Mouse (Mus musculus): Measurements from ENCODE around the gene Arl6ip5. TPM values are rescaled to one million over a fixed set of nuclear protein-coding genes. Genes with fewer than 3 reads are reported as not detected.
A peak's percentile ranks its signal among the peaks of the same experiment; 100 is the strongest.

The Arl6ip5 gene
- polyA plus RNA-seq, 1 experiment from 2014 or later = 68.2 TPM

DNA sequence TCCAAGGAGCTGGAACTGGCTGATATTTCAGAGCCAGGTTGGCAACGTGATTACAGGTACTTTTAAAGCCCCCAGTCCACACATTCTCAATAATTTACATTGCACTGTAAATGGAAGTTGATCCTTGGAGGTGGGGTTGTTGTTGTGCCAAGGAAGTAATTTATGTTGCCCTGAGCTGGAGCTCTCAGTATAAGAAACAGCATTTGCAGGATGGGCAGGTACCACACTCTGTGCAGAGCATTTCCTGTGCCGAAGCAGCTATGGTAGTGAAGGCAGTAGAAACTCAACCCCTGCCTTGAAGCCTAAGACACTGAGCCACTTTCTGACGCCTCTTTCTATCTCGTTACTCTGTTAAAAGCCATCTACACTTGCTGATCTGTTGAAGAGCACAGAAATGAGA lies 65.3 kb downstream of the Arl6ip5 start:
- Histone ChIP-seq H3K27me3 (ENCODE audit: control insufficient read depth, insufficient read depth, low read depth, low read length) (no peaks in the 10 kb centered on the region), H3K4me1 (replicated peaks; ENCODE audit: control insufficient read depth, insufficient read depth, low read length) (peaks cover 12% of the 10 kb centered on the region), H3K9ac (ENCODE audit: low read length) (no peak overlapping the region), H3K36me3 (ENCODE audit: control insufficient read depth, insufficient read depth, low read length) (no peaks in the 10 kb centered on the region), H3K4me3 (ENCODE audit: low read length) (no peak overlapping the region), H3K4me2 (ENCODE audit: low read depth, low read length) (no peak overlapping the region), H3K9me3 (ENCODE audit: control insufficient read depth, low read length) (no peaks in the 10 kb centered on the region), H3K27ac (ENCODE audit: low read length) (no peak overlapping the region)
- 51% methylated on average over 4 of the region's 4 CpGs for WGBS
- no peak for ATAC-seq (ENCODE audit: low read depth)

DNA sequence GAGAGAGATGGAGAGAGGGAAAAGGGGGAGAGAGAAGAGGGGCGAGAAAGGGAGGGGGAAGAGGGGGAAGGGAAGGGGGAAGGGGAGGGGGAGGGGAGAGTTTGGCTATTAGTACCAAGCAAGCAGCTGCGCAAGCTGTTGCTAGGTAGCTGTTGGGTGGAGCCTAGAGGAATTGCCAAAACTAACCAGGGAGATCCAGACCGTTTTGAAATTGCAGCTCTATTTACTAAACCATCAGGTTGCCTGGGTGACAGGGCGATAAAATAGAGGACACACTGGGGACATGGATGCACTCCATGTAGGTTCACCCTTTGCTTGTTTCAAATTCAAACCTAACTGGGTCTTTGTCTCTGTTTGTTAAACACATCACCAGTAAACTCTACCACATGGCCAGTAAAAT lies 65.9 kb downstream of the Arl6ip5 start:
- Histone ChIP-seq H3K27ac (ENCODE audit: low read length) (no peak overlapping the region), H3K4me1 (replicated peaks; ENCODE audit: control insufficient read depth, insufficient read depth, low read length) (peaks cover 12% of the 10 kb centered on the region), H3K27me3 (ENCODE audit: control insufficient read depth, insufficient read depth, low read depth, low read length) (no peaks in the 10 kb centered on the region), H3K9ac (ENCODE audit: low read length) (no peak overlapping the region), H3K4me3 (ENCODE audit: low read length) (no peak overlapping the region), H3K9me3 (ENCODE audit: control insufficient read depth, low read length) (no peaks in the 10 kb centered on the region), H3K4me2 (ENCODE audit: low read depth, low read length) (no peak overlapping the region), H3K36me3 (ENCODE audit: control insufficient read depth, insufficient read depth, low read length) (no peaks in the 10 kb centered on the region)
- WGBS = 40% methylated on average over 4 of the region's 4 CpGs
- no peak for ATAC-seq (ENCODE audit: low read depth)

DNA sequence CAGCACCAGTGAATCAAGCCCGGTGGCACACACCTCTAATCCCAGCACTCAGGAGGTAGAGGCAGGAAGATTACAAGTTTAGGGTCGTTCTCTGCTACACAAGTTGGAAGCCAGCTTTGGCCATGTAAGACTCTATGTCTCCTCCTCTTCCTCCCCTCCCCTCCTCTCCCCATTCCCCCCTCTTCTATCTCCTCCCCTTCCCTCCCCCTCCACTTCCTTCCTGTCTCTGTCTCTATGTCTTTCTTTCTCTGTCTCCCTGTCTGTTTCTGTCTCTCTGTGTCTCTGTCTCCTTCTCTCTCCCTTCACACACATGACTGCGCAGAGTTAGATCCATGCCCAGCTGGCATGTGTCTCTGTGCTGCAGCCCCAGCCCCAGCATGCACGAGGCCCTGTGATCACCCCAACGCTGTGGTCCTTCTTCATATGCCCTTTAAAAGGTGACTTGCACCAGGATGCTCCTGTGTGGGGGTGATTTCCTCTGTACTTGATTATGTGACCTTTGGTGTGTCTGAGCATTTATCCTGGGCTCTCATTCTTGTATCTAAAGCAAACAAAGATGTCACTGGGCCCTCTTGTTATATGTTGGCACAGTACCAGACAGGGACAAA lies 66.5 kb downstream of the Arl6ip5 start:
- Histone ChIP-seq H3K27ac (ENCODE audit: low read length) (no peak overlapping the region), H3K36me3 (ENCODE audit: control insufficient read depth, insufficient read depth, low read length) (no peaks in the 10 kb centered on the region), H3K4me3 (ENCODE audit: low read length) (no peak overlapping the region), H3K4me1 (replicated peaks; ENCODE audit: control insufficient read depth, insufficient read depth, low read length) (peaks cover 12% of the 10 kb centered on the region), H3K27me3 (ENCODE audit: control insufficient read depth, insufficient read depth, low read depth, low read length) (no peaks in the 10 kb centered on the region), H3K9ac (ENCODE audit: low read length) (no peak overlapping the region), H3K4me2 (ENCODE audit: low read depth, low read length) (no peak overlapping the region), H3K9me3 (ENCODE audit: control insufficient read depth, low read length) (no peaks in the 10 kb centered on the region)
- no peak for ATAC-seq (ENCODE audit: low read depth)
- 54% methylated on average over 5 of the region's 5 CpGs for WGBS

DNA sequence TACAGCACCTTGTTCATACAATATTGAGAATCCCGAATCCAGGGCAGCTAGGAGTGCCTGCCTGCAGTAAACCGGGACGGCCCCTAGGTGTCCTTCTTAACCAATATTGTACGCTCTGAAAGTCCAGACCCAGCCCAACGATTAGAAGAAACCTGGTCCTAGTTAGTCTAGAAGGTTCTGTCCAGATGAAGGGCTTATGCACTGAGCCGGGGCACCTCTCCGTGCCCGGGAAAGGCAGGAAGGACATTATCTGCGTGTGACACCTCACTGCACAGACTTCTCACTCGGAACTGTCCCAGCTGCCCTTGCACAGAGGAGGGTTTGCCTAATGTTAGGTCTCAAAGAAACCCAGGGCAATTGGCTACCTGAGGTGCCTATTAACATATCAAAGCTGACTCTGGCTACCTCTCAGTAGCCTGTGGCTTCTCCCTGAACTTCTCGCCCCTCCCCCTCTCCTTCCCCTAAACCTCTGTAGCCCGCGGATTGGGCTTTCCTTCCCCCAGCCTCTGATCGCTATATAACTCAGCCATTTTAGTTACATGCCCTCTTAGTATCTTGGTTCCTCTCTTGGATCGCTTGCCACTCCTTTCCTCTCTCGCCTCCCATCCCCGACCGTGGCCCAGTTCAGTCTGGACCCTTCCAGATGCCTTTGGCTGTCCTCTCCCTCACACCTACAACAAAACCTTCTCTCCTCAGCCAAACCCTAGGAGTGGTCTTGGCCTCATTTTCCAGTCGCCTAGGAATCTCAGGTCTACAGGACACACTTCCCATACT lies 67.7 kb downstream of the Arl6ip5 start:
- H3K9ac ChIP-seq (ENCODE audit: low read length) = peak overlapping the region; percentile 52
- no peaks in the 10 kb centered on the region for H3K9me3 ChIP-seq (ENCODE audit: control insufficient read depth, low read length)
- H3K27ac ChIP-seq (ENCODE audit: low read length) = peak overlapping the region; percentile 43
- peak overlapping the region; percentile 33 for H3K4me3 ChIP-seq (ENCODE audit: low read length)
- peak; percentile 74 for ATAC-seq (ENCODE audit: low read depth)
- H3K4me1 ChIP-seq (replicated peaks; ENCODE audit: control insufficient read depth, insufficient read depth, low read length) = peaks cover 12% of the 10 kb centered on the region
- peak overlapping the region; percentile 58 for H3K4me2 ChIP-seq (ENCODE audit: low read depth, low read length)
- 4% methylated on average over 19 of the region's 19 CpGs for WGBS
- no peaks in the 10 kb centered on the region for H3K27me3 ChIP-seq (ENCODE audit: control insufficient read depth, insufficient read depth, low read depth, low read length)
- H3K36me3 ChIP-seq (ENCODE audit: control insufficient read depth, insufficient read depth, low read length) = no peaks in the 10 kb centered on the region

DNA sequence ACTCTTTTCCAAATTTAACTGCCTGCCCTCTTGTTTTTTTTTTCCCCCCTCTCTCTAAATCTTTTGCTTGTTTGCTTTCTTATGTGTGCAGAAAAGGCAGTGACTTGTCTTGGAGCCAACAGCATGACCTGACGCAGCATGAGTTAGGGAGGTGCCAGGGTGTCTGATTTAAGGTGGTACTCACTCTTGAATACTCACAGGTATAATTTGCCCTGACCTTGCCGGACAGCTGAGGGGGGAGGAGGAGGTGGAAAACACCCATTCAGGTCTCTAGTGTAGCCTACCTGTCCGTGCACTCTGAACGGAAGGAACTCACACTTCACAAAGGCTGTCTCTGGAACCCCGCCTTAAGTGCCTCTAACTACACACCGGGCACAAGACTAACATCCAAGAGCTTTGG lies 68.4 kb downstream of the Arl6ip5 start:
- Histone ChIP-seq H3K9ac (ENCODE audit: low read length) (no peak overlapping the region), H3K4me3 (ENCODE audit: low read length) (no peak overlapping the region), H3K27ac (ENCODE audit: low read length) (peak overlapping the region; percentile 32), H3K36me3 (ENCODE audit: control insufficient read depth, insufficient read depth, low read length) (no peaks in the 10 kb centered on the region), H3K27me3 (ENCODE audit: control insufficient read depth, insufficient read depth, low read depth, low read length) (no peaks in the 10 kb centered on the region), H3K9me3 (ENCODE audit: control insufficient read depth, low read length) (no peaks in the 10 kb centered on the region), H3K4me2 (ENCODE audit: low read depth, low read length) (no peak overlapping the region), H3K4me1 (replicated peaks; ENCODE audit: control insufficient read depth, insufficient read depth, low read length) (peaks cover 12% of the 10 kb centered on the region)
- WGBS = 42% methylated on average over 6 of the region's 6 CpGs
- ATAC-seq (ENCODE audit: low read depth) = no peak

Other genes starting within 250 kb of the Arl6ip5 start
- 0.59 and 0.64 TPM in 2 replicates for gene Fam19a4, start 150.3 kb upstream of the Arl6ip5 start, polyA plus RNA-seq (2015; fragmentation: Nextera tagmentation; extraction: Ambion mirVana)
- gene Eogt, start 61.5 kb upstream of the Arl6ip5 start, polyA plus RNA-seq (2015; fragmentation: Nextera tagmentation; extraction: Ambion mirVana) = 25.8 and 27.8 TPM in 2 replicates
- gene Tmf1, start 31.6 kb upstream of the Arl6ip5 start, polyA plus RNA-seq (2015; fragmentation: Nextera tagmentation; extraction: Ambion mirVana) = 30.8 and 36.9 TPM in 2 replicates
- 70.9 and 76.0 TPM in 2 replicates for gene Uba3, start 5.0 kb upstream of the Arl6ip5 start, polyA plus RNA-seq (2015; fragmentation: Nextera tagmentation; extraction: Ambion mirVana)
- 0.69 and 1.3 TPM in 2 replicates for gene Lmod3, start 42.1 kb downstream of the Arl6ip5 start, polyA plus RNA-seq (2015; fragmentation: Nextera tagmentation; extraction: Ambion mirVana)